Comparison of ENCODE assay signal across 8 mouse cellular contexts in genomic region chr1:65177452-65177851, GRCm38 (mm10). TPM values are rescaled to one million over a fixed set of nuclear protein-coding genes. Genes with fewer than 3 reads are reported as not detected.
DNase-seq lines count a peak whose midpoint lies in the region; ATAC-seq and TF ChIP-seq lines count a peak whose summit lies in the region.
"Had no signal": no experiment of that assay in that cellular context is flagged by ENCODE, and none has a peak within 500 bp of the region (broad histone marks: within the 10 kb centered on the region; RNA-seq: fewer than 3 reads in every experiment).

No protein-coding gene starts in this region.

- no peaks in the 10 kb centered on the region; the same call in 1 of the 2 replicates for H3K9me3 ChIP-seq in E14TG2a.4 (ENCODE audit: low read length)
- H3K9me3 ChIP-seq in hindbrain, embryonic 13.5 days = no peaks in the 10 kb centered on the region

- H3K36me3 ChIP-seq in E14TG2a.4 (ENCODE audit: insufficient read depth, low read length) = peaks cover 29% of the 10 kb centered on the region
- H3K36me3 ChIP-seq in hindbrain, embryonic 13.5 days = peaks cover 20% of the 10 kb centered on the region
- H3K36me3 ChIP-seq in macrophage (ENCODE audit: inconsistent target) = peaks cover 7% of the 10 kb centered on the region; the same call in 1 of the 2 replicates

- H3K4me3 ChIP-seq in E14TG2a.4 (replicated peaks; ENCODE audit: low read length) (peak overlapping the region; percentile 94; the same call in 1 of the 2 replicates), macrophage (ENCODE audit: inconsistent target) (peak overlapping the region; percentile 93)
- H3K4me3 ChIP-seq in hindbrain, embryonic 13.5 days = peak overlapping the region; percentile 74

- H3K27ac ChIP-seq in hindbrain, embryonic 13.5 days = no peak overlapping the region
- peak overlapping the region; percentile 97 for H3K27ac ChIP-seq in macrophage

- peaks cover 13% of the 10 kb centered on the region for H3K4me1 ChIP-seq in E14TG2a.4 (replicated peaks; ENCODE audit: low read depth, low read length)
- peaks cover 50% of the 10 kb centered on the region for H3K4me1 ChIP-seq in hindbrain, embryonic 13.5 days (replicated peaks)

- H3K4me2 ChIP-seq in hindbrain, embryonic 13.5 days = peak overlapping the region; percentile 61

- H3K79me2 ChIP-seq in macrophage (ENCODE audit: inconsistent target) = peaks cover 50% of the 10 kb centered on the region

- H3K9ac ChIP-seq in hindbrain, embryonic 13.5 days = peak overlapping the region; percentile 88; the same call in 1 of the 2 replicates

- WGBS in hindbrain, embryonic 13.5 days = 68% methylated on average over 3 of the region's 3 CpGs
- 2% methylated on average over 3 of the region's 3 CpGs for WGBS in macrophage (ENCODE audit: missing documents)

- DNase-seq in adipocyte (ENCODE audit: low spot score) = peak; percentile 94
- no peak for DNase-seq in cerebellum, postnatal 4 days (ENCODE audit: low spot score in 2 of 2)
- no peak for DNase-seq in frontal cortex, postnatal 14 days (ENCODE audit: low spot score in 2 of 2)
- DNase-seq in layer of hippocampus, adult 9-10 months (ENCODE audit: low spot score) = no peak

- no peaks in the 10 kb centered on the region for H3K27me3 ChIP-seq in E14TG2a.4 (ENCODE audit: insufficient read depth, low read length)
- H3K27me3 ChIP-seq in hindbrain, embryonic 13.5 days = no peaks in the 10 kb centered on the region

- no peak for TF ChIP-seq CTCF in E14TG2a.4 (conservative IDR thresholded peaks at IDR 0.05; ENCODE audit: low read length)

- no peak for ATAC-seq in hindbrain, embryonic 13.5 days (ENCODE audit: low FRiP score)

RNA-seq across cellular contexts. Expression of gene Idh1, which starts 8.8 kb away (rescaled TPM):
- 500 and 521 TPM in 2 replicates for polyA plus RNA-seq in hindbrain, embryonic 13.5 days (2015; fragmentation: Nextera tagmentation; extraction: Ambion mirVana)
- 10 to 100 TPM in 21 of 26 experiments, 1 to 10 TPM in 5; 6.0 to 80.1 (median 16.4) TPM for total RNA-seq in macrophage (2018; cell fraction: chromatin; rRNA removed)
- 100 to 1,000 TPM in 20 of 26 experiments, 10 to 100 TPM in 6; 70.9 to 300 (median 140) TPM for total RNA-seq in macrophage (2018; cell fraction: cytosol; rRNA removed)
- total RNA-seq in macrophage (2018; cell fraction: nucleus; rRNA removed) = 100 to 1,000 TPM in 2 of 26 experiments, 10 to 100 TPM in 24; 26.2 to 145 (median 52.9) TPM
- polyA plus RNA-seq in macrophage (2018) = 152 to 289 TPM (median 249 TPM) in 3 replicates

RNA-seq across cellular contexts. Expression of gene Pikfyve, which starts 9.0 kb away (rescaled TPM):
- polyA plus RNA-seq in hindbrain, embryonic 13.5 days (2015; fragmentation: Nextera tagmentation; extraction: Ambion mirVana) = 11.5 and 13.7 TPM in 2 replicates
- total RNA-seq in macrophage (2018; cell fraction: chromatin; rRNA removed) = 1,000 to 10,000 TPM in 1 of 26 experiments, 100 to 1,000 TPM in 25; 256 to 1,209 (median 397) TPM
- 10 to 100 TPM; 40.2 to 89.6 (median 70.7) TPM for total RNA-seq in macrophage (2018; cell fraction: cytosol; rRNA removed)
- total RNA-seq in macrophage (2018; cell fraction: nucleus; rRNA removed) = 100 to 1,000 TPM; 122 to 819 (median 214) TPM
- polyA plus RNA-seq in macrophage (2018) = 31.3 to 38.5 TPM (median 36.9 TPM) in 3 replicates

RNA-seq across cellular contexts. Expression of gene D630023F18Rik, which starts 54.4 kb away (rescaled TPM):
- polyA plus RNA-seq in hindbrain, embryonic 13.5 days (2015; fragmentation: Nextera tagmentation; extraction: Ambion mirVana) = 0.70 and 0.78 TPM in 2 replicates
- total RNA-seq in macrophage (2018; cell fraction: chromatin; rRNA removed) = under 1 TPM in 5 of 26 experiments, not detected in 21; 0.31 to 0.64 (median 0.42) TPM
- under 1 TPM in 24 of 26 experiments, not detected in 2; 0.10 to 0.50 (median 0.28) TPM for total RNA-seq in macrophage (2018; cell fraction: cytosol; rRNA removed)
- total RNA-seq in macrophage (2018; cell fraction: nucleus; rRNA removed) = under 1 TPM in 7 of 26 experiments, not detected in 19; 0.33 to 0.89 (median 0.54) TPM
- 0.28 to 0.40 TPM (median 0.33 TPM) in 3 replicates for polyA plus RNA-seq in macrophage (2018)

RNA-seq across cellular contexts. Expression of gene Gm28845, which starts 58.1 kb away (rescaled TPM):
- not detected in 2 replicates for polyA plus RNA-seq in hindbrain, embryonic 13.5 days (2015; fragmentation: Nextera tagmentation; extraction: Ambion mirVana)
- total RNA-seq in macrophage (2018; cell fraction: chromatin; rRNA removed) = not detected
- total RNA-seq in macrophage (2018; cell fraction: cytosol; rRNA removed) = not detected
- total RNA-seq in macrophage (2018; cell fraction: nucleus; rRNA removed) = not detected
- not detected in 3 replicates for polyA plus RNA-seq in macrophage (2018)
- total RNA-seq: common myeloid progenitor, adult 5-6 weeks had no signal
